Mouse (Mus musculus): ENCODE results near the gene Tmco4. TPM values are rescaled to one million over a fixed set of nuclear protein-coding genes. Genes with fewer than 3 reads are reported as not detected.
"Not testable (repeated sequence)": the region's sequence is repeated elsewhere in the genome, so short reads cannot be mapped to it uniquely, and the experiment has no call there.

Tmco4 gene
- polyA plus RNA-seq, 2 experiments = 1.2 to 2.1 TPM

DNA sequence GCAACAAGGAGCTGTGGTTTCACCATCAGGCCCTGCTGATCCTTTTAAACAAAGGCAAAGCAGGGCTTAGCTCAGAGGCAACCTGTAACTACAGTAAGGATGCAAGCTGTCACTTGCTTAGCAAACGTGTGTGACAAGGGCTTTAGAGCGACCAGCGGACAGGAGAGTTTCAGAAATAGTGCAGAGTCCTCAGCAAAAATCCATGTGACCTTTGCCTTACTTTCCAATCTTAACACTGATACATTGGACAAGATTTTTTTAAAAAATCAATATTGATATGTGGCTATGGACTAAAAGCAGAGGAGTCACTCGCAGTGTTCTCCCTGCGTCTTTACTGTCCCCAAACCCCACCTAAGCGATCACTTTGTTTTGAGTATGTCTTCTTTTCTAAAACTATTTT is 1.3 kb upstream of the Tmco4 start:
- no peaks in the 10 kb centered on the region for H3K9me3 ChIP-seq (ENCODE audit: control insufficient read depth, low read length)
- H3K36me3 ChIP-seq (replicated peaks; ENCODE audit: control insufficient read depth, insufficient read depth, low read depth) = no peaks in the 10 kb centered on the region
- 75% methylated on average over 6 of the region's 6 CpGs for WGBS (ENCODE audit: insufficient replicate concordance)
- DNase-seq (ENCODE audit: low read depth in 3 of 3, low spot score in 3 of 3) = no peak
- TF ChIP-seq EP300 (IDR thresholded peaks at IDR 0.05; ENCODE audit: low read depth) (no peak), CTCF (IDR thresholded peaks at IDR 0.05; ENCODE audit: low read depth) (no peak)
- ATAC-seq (ENCODE audit: insufficient read depth) = no peak
- no peaks in the 10 kb centered on the region for H3K27me3 ChIP-seq (ENCODE audit: control insufficient read depth, insufficient read depth, low read length)
- no peak overlapping the region for H3K4me2 ChIP-seq (ENCODE audit: low read depth)
- no peak overlapping the region for H3K27ac ChIP-seq
- peaks cover 0 to 13% of the 10 kb centered on the region in 2 experiments; a peak in 3 of 4 replicates for H3K4me1 ChIP-seq (replicated peaks; ENCODE audit: control insufficient read depth in 2 of 2, insufficient read depth in 2 of 2, low read length in 1 of 2)
- H3K9ac ChIP-seq (replicated peaks) = no peak overlapping the region
- H3K4me3 ChIP-seq (ENCODE audit: insufficient read depth in 1 of 2, low read depth in 2 of 2, low read length in 2 of 2) = no peak overlapping the region

DNA sequence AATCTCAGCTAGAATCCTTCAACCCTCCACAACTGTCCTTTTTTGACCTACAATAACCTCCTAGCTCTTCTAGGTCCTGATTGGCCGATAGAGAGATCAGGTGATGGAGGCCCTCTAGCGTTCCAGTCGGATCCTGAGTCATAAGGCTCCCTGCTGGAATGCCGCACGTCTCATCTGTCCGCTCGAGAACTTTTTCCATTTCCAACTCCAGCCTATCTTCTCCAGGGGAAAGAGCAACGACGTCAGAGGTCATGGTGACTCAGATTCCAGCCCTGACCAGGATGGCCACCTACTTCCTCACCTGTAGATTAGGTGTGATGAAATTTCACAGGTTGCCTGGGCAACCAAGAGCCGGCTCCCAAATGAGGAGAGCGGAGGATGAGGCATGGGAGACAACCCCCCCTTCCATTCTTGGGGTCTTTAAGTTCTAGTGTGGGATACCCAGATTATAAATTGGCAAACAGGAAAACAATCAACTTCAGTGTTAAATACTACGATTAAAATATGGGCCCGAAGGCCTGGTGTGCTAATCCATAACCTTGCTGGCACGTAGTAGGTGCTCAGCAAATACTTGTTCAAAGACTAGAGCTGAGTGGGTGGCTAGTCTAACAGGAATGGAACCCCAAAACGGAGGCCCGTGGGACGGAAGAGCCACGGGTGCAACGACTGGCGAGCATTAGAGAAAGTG is 405 bp upstream of the Tmco4 start:
- no peaks in the 10 kb centered on the region for H3K9me3 ChIP-seq (ENCODE audit: control insufficient read depth, low read length)
- peak overlapping the region; percentile 83 for H3K9ac ChIP-seq (replicated peaks)
- no peaks in the 10 kb centered on the region for H3K36me3 ChIP-seq (replicated peaks; ENCODE audit: control insufficient read depth, insufficient read depth, low read depth)
- H3K27ac ChIP-seq = peak overlapping the region; percentile 66
- WGBS (ENCODE audit: insufficient replicate concordance) = 14% methylated on average over 20 of the region's 20 CpGs
- peaks cover 0 to 13% of the 10 kb centered on the region in 2 experiments; a peak in 3 of 4 replicates for H3K4me1 ChIP-seq (replicated peaks; ENCODE audit: control insufficient read depth in 2 of 2, insufficient read depth in 2 of 2, low read length in 1 of 2)
- DNase-seq (ENCODE audit: low read depth in 3 of 3, low spot score in 3 of 3) (peak; percentile 22 to 48 (median 35)), ATAC-seq (ENCODE audit: insufficient read depth) (no peak)
- H3K4me3 ChIP-seq (ENCODE audit: insufficient read depth in 1 of 2, low read depth in 2 of 2, low read length in 2 of 2) = peak overlapping the region; percentile 64 to 84
- no peak for TF ChIP-seq EP300 (IDR thresholded peaks at IDR 0.05; ENCODE audit: low read depth)
- TF ChIP-seq CTCF (IDR thresholded peaks at IDR 0.05; ENCODE audit: low read depth) = 0 out of 2 replicates have a peak, but pooled peaks have one; percentile 15
- H3K4me2 ChIP-seq (ENCODE audit: low read depth) = peak overlapping the region; percentile 96
- H3K27me3 ChIP-seq (ENCODE audit: control insufficient read depth, insufficient read depth, low read length) = no peaks in the 10 kb centered on the region

GRCm38 (mm10) chr4:138973719-138974115 is 1.0 kb downstream of the Tmco4 start:
- H3K4me3 ChIP-seq (ENCODE audit: insufficient read depth in 1 of 2, low read depth in 2 of 2, low read length in 2 of 2) = peak overlapping the region; percentile 64 to 84
- ATAC-seq (ENCODE audit: insufficient read depth) (peak; percentile 27; the same call in 1 of the 2 replicates), DNase-seq (ENCODE audit: low read depth in 3 of 3, low spot score in 3 of 3) (no peak)
- peaks cover 0 to 11% of the 10 kb centered on the region in 2 experiments; a peak in 2 of 4 replicates for H3K4me1 ChIP-seq (replicated peaks; ENCODE audit: control insufficient read depth in 2 of 2, insufficient read depth in 2 of 2, low read length in 1 of 2)
- H3K9me3 ChIP-seq (ENCODE audit: control insufficient read depth, low read length) = no peaks in the 10 kb centered on the region
- WGBS (ENCODE audit: insufficient replicate concordance) = 44% methylated on average over 3 of the region's 3 CpGs
- H3K27ac ChIP-seq = no peak overlapping the region
- peak overlapping the region; percentile 96 for H3K4me2 ChIP-seq (ENCODE audit: low read depth)
- H3K36me3 ChIP-seq (replicated peaks; ENCODE audit: control insufficient read depth, insufficient read depth, low read depth) = no peaks in the 10 kb centered on the region
- no peaks in the 10 kb centered on the region for H3K27me3 ChIP-seq (ENCODE audit: control insufficient read depth, insufficient read depth, low read length)
- peak overlapping the region; percentile 83 for H3K9ac ChIP-seq (replicated peaks)
- TF ChIP-seq EP300 (IDR thresholded peaks at IDR 0.05; ENCODE audit: low read depth) = no peak
- no peak for TF ChIP-seq CTCF (IDR thresholded peaks at IDR 0.05; ENCODE audit: low read depth)

DNA sequence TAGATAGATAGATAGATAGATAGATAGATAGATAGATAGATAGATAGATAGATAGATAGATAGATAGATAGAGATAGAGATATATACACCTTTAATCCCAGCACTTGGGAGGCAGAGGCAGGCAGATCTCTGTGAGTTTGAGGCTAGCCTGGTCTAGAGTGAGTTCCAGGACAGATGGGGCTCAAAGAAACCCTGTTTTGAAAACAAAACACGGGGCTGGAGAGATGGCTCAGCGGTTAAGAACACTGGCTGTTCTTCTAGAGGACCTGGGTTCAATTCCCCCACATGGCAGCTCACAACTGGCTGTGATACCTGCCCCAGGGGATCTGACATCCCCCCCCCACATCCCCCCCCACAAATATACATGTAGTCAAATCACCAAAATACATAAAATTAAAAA is 1.9 kb downstream of the Tmco4 start:
- not testable (repeated sequence) for H3K9me3 ChIP-seq (ENCODE audit: control insufficient read depth, low read length); H3K27ac ChIP-seq; H3K9ac ChIP-seq (replicated peaks); DNase-seq (ENCODE audit: low read depth in 3 of 3, low spot score in 3 of 3); ATAC-seq (ENCODE audit: insufficient read depth); H3K36me3 ChIP-seq (replicated peaks; ENCODE audit: control insufficient read depth, insufficient read depth, low read depth); H3K4me1 ChIP-seq (replicated peaks; ENCODE audit: control insufficient read depth in 2 of 2, insufficient read depth in 2 of 2, low read length in 1 of 2); H3K4me3 ChIP-seq (ENCODE audit: insufficient read depth in 1 of 2, low read depth in 2 of 2, low read length in 2 of 2); H3K27me3 ChIP-seq (ENCODE audit: control insufficient read depth, insufficient read depth, low read length); H3K4me2 ChIP-seq (ENCODE audit: low read depth)
- 83% methylated on average over 2 of the region's 2 CpGs for WGBS (ENCODE audit: insufficient replicate concordance)

- 35% methylated on average over 3 of the region's 3 CpGs for WGBS (ENCODE audit: insufficient replicate concordance)
- TF ChIP-seq EP300 (IDR thresholded peaks at IDR 0.05; ENCODE audit: low read depth) = no peak
- TF ChIP-seq CTCF (IDR thresholded peaks at IDR 0.05; ENCODE audit: low read depth) = no peak
- H3K27me3 ChIP-seq (ENCODE audit: control insufficient read depth, insufficient read depth, low read length) = no peaks in the 10 kb centered on the region
- no peak overlapping the region for H3K4me2 ChIP-seq (ENCODE audit: low read depth)
- no peaks in the 10 kb centered on the region for H3K36me3 ChIP-seq (replicated peaks; ENCODE audit: control insufficient read depth, insufficient read depth, low read depth)
- no peak overlapping the region for H3K9ac ChIP-seq (replicated peaks)
- no peak overlapping the region for H3K4me3 ChIP-seq (ENCODE audit: insufficient read depth in 1 of 2, low read depth in 2 of 2, low read length in 2 of 2)
- H3K27ac ChIP-seq = no peak overlapping the region
- no peak for ATAC-seq (ENCODE audit: insufficient read depth)
- no peak for DNase-seq (ENCODE audit: low read depth in 3 of 3, low spot score in 3 of 3)
- peaks cover 0 to 6% of the 10 kb centered on the region in 2 experiments; a peak in 2 of 4 replicates for H3K4me1 ChIP-seq (replicated peaks; ENCODE audit: control insufficient read depth in 2 of 2, insufficient read depth in 2 of 2, low read length in 1 of 2)
- H3K9me3 ChIP-seq (ENCODE audit: control insufficient read depth, low read length) = no peaks in the 10 kb centered on the region
Observed at GRCm38 (mm10) chr4:138975194-138975593, 2.5 kb downstream of the Tmco4 start.
